Mouse (Mus musculus): ENCODE data around the gene Retreg1.

DNA sequence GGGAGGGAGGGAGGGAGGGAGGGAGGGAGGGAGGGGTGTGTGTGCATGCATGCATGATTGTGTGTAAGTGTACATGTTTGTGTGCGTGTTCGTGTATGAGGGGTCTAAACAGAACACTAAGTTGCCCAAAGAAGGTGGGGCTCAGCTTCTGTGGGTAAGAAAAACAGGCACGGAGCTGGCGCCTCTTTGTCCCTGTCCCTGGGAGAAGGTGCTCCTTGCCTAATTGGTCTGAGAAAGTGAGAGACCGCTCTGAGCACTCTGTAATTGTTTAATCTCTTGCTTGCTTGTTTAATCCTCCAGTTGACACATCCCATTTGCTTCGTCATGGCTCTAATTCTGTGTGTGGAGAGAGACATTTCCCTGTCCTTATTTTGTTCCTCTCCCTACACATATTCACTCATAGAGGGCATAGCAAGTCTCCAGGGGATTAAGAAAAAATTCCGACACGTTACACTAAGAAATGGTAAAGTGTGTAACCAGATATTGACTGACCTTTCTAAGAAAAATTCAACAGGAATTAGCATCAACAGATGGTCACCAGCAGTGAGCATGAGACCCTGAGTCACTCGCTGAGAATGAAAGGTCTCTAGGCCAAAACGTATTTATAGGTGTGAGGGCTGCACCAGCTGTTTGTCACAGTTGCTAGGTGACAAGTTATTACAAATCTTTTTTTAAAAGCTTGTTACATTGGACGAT, 113.6 kb downstream of the Retreg1 start:
- TF ChIP-seq POLR2A (IDR thresholded peaks at IDR 0.05; ENCODE audit: insufficient read length, low read depth) (no peak), MAX (IDR thresholded peaks at IDR 0.05; ENCODE audit: low read depth) (peak; percentile 82), USF1 (IDR thresholded peaks at IDR 0.05; ENCODE audit: low read depth) (no peak), TCF12 (IDR thresholded peaks at IDR 0.05; ENCODE audit: insufficient read depth, poor library complexity, severe bottlenecking) (peak; percentile 98), SRF (IDR thresholded peaks at IDR 0.05; ENCODE audit: control insufficient read depth, insufficient read length, low read depth) (no peak)

All from myocyte (in vitro differentiated cells).